Mouse (Mus musculus) liver, embryonic 15.5 days (tissue): Measurements from ENCODE around the gene Slc36a1. TPM values are rescaled to one million over a fixed set of nuclear protein-coding genes. Genes with fewer than 3 reads are reported as not detected.

Source experiments
- ATAC-seq: fragments of 200-750 bp; cut with Nextera tagmentation; 2 replicates; pipeline ENCODE4 v1.8.0; 2017; ENCODE audit warnings: moderate number of reproducible peaks, mild to moderate bottlenecking, moderate library complexity; ENCODE audit not compliant: insufficient read depth
- H3K27ac ChIP-seq: fragments of 300-500 bp; sonication (generic); replicated peaks from 2 replicates; pipeline ENCODE4 v1.5.1; 2015; ENCODE audit warnings: mild to moderate bottlenecking, inconsistent platforms
- H3K27me3 ChIP-seq: fragments of 300-500 bp; sonication (generic); 2 replicates; pipeline ENCODE4 v1.6.1; 2015; ENCODE audit warnings: mild to moderate bottlenecking, inconsistent platforms
- H3K36me3 ChIP-seq: fragments of 300-500 bp; sonication (generic); replicated peaks from 2 replicates; pipeline ENCODE4 v1.6.1; 2015; ENCODE audit warnings: moderate library complexity, mild to moderate bottlenecking, inconsistent platforms
- H3K4me1 ChIP-seq: fragments of 300-500 bp; sonication (generic); replicated peaks from 2 replicates; pipeline ENCODE4 v1.6.1; 2015; ENCODE audit warnings: inconsistent platforms
- H3K4me2 ChIP-seq: fragments of 300-500 bp; sonication (generic); 2 replicates; pipeline ENCODE4 v1.6.1; 2015; ENCODE audit warnings: moderate library complexity, mild to moderate bottlenecking, inconsistent platforms
- H3K4me3 ChIP-seq: fragments of 300-500 bp; sonication (generic); replicated peaks from 2 replicates; pipeline ENCODE4 v1.5.1; 2015; ENCODE audit warnings: mild to moderate bottlenecking, inconsistent platforms
- H3K9ac ChIP-seq: fragments of 300-500 bp; sonication (generic); 2 replicates; pipeline ENCODE4 v1.6.1; 2015; ENCODE audit warnings: moderate library complexity, mild to moderate bottlenecking, inconsistent platforms
- H3K9me3 ChIP-seq: fragments of 300-500 bp; sonication (generic); replicated peaks from 2 replicates; pipeline ENCODE4 v1.6.1; 2016; ENCODE audit warnings: inconsistent platforms
- WGBS: fragments of 180-500 bp; shearing (Covaris S2); methylation state at CpG from one replicate; pipeline ENCODE4 v1.1.7; 2015; ENCODE audit warnings: mixed read lengths; ENCODE audit not compliant: insufficient replicate concordance; 5-methylcytosine and 5-hydroxymethylcytosine counted together
- polyA plus RNA-seq: library from polyadenylated mRNA; unstranded; fragments of >200 nt; fragmentation: Nextera tagmentation; extraction: Ambion mirVana; gene quantifications from 2 replicates; pipeline ENCODE4 v1.2.1, GENCODE M21; 2015

The Slc36a1 gene
- 1.8 and 2.6 TPM in 2 replicates for polyA plus RNA-seq

DNA sequence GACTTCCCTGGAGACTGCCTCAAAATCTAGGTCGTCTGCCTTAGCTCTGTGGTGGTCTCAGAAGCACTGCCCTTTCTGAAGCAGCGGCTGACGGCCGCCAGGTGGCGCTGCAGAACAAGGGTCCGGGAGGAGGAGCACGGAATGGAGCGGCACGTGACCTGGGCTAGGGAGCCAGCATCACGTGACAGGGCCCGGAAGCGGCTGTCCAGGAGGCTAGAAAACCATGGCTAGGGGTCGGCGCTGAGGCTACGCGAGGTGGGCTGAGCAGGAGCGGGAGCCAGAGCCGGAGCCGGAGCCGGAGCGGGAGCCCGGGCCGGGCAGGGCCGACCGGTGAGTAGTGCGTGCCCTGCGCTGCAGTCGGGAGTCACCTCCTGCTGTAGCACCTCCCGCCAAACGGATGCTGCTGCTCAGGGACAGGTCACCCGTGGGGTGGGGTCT lies at the start of gene Slc36a1:
Gene Slc36a1, plus strand, starts transcription at position 192 of the 438 bp plus-strand sequence.
- Histone ChIP-seq H3K9me3 (no peaks in the 10 kb centered on the region), H3K4me3 (peak within 1 kb of the TSS; percentile 90), H3K9ac (peak within 1 kb of the TSS; percentile 80), H3K4me2 (peak within 1 kb of the TSS; percentile 93), H3K27me3 (no peaks in the 10 kb centered on the region), H3K27ac (0 out of 2 replicates have a peak within 1 kb of the TSS, but pooled peaks have one; percentile 38), H3K4me1 (peaks cover 34% of the 10 kb centered on the region), H3K36me3 (no peaks in the 10 kb centered on the region)
- ATAC-seq: peak; percentile 58
- under 1% methylated on average over 31 of the region's 31 CpGs for WGBS

DNA sequence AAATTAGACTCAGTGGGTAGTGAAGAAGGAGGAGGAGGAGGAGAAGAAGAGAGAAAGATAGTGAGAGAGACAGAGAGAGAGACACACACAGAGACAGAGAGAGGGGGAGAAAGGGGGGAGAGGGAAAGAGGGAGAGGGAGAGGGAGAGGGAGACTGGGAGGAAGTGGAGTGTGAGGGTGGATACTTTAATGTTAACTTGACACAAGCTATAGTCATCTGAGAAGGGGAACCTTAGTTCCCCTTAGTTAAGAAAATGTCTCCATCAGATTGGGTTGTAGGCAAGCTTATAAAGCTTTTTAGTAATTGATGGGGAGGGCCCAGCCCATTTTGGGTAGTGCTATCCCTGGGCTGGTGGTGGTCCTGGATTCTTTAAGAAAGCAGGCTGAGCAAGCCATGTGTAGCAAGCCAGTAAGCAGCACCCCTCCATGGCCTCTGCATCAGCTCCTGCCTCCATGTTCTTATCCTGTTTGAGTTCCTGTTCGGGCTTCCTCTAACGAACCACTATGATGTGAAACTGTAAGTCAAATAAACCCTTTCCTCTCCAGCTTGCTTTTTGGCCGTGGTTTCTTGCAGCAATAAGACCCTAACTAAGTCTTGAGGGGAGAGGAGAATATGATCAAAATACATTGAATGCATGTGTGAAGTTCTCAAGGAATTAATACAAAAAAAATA lies 49.6 kb upstream of the Slc36a1 start:
- Histone ChIP-seq H3K4me3 (no peak overlapping the region), H3K27ac (peak overlapping the region; percentile 55), H3K9ac (no peak overlapping the region), H3K27me3 (no peaks in the 10 kb centered on the region), H3K4me2 (no peak overlapping the region), H3K4me1 (no peaks in the 10 kb centered on the region; the same call in 1 of the 2 replicates), H3K9me3 (no peaks in the 10 kb centered on the region), H3K36me3 (no peaks in the 10 kb centered on the region)
- 7% methylated on average over 3 of the region's 3 CpGs for WGBS
- ATAC-seq: no peak

DNA sequence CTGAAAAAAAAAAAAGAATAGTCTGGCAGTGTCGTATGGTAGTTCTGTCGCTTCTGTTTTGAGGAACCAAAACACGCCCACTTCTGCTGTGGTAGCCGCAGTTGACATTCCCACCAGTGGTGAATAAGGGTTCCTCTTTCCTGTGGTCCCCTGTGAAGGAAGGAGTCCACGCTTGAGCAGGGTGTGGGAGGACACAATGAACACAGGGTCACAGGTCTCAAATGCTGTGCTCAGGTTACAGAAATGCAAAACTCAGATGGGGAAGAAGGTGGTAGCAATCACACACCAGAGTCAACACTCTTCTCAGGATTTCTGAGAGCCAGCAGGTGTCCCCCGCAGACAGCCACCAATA lies 49.1 kb upstream of the Slc36a1 start:
- H3K27me3 ChIP-seq: no peaks in the 10 kb centered on the region
- H3K4me3 ChIP-seq: no peak overlapping the region
- H3K27ac ChIP-seq: peak overlapping the region; percentile 45
- H3K9me3 ChIP-seq: no peaks in the 10 kb centered on the region
- no peak overlapping the region for H3K4me2 ChIP-seq
- no peaks in the 10 kb centered on the region; the same call in 1 of the 2 replicates for H3K4me1 ChIP-seq
- no peak for ATAC-seq
- no peaks in the 10 kb centered on the region for H3K36me3 ChIP-seq
- no peak overlapping the region for H3K9ac ChIP-seq
- 23% methylated on average over 6 of the region's 6 CpGs for WGBS

DNA sequence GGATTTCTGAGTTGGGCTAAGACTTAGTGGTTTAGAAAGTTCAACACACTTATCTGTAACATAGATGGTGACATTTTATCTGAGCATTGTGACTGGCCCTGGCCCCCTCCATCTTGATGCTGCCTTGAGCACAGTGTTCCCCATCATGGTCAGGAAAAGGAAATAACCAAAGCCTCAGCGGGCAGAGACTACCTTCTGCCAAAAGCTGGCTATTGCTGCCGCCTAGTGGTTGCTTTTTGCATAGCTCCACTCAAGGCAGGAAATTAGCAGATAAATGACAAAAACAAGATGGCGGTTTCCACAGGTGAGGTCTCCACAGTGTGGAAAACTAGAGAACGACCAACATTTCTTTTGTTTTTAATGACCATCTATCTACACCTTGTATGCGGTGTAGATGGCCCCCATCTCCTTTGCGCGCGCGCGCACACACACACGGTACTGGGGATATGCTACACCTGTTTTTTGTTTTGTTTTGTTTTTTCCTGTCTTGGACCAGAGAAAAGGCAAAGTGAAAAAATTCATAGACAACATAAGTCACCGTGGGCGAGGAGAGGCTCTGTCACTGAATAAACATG lies 45.3 kb upstream of the Slc36a1 start:
- 47% methylated on average over 13 of the region's 13 CpGs for WGBS
- Histone ChIP-seq H3K36me3 (no peaks in the 10 kb centered on the region), H3K4me3 (no peak overlapping the region), H3K27ac (no peak overlapping the region), H3K27me3 (no peaks in the 10 kb centered on the region), H3K9me3 (no peaks in the 10 kb centered on the region), H3K4me1 (no peaks in the 10 kb centered on the region; the same call in 1 of the 2 replicates), H3K4me2 (no peak overlapping the region), H3K9ac (no peak overlapping the region)
- ATAC-seq: no peak

DNA sequence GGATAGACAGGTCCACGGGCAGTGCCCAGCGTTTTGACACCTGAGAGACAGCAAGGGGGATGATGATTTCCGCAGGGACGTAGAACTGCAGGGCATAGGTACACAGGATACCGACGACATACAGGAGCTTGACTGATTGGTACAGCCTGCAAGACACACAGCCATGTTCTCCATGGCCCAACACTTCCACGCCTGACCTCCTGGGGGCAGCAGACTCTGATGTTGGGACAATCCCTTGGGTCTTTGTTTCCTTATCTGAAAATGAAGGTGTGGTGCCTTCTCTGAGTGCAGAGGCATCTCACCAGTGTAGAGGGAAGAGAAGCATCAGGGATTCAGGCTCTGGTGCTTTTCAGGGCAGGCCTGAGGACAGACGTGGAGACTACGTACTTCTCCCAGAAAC lies 41.5 kb upstream of the Slc36a1 start:
- Histone ChIP-seq H3K4me2 (no peak overlapping the region), H3K4me3 (no peak overlapping the region), H3K9ac (no peak overlapping the region), H3K36me3 (no peaks in the 10 kb centered on the region), H3K27me3 (no peaks in the 10 kb centered on the region), H3K9me3 (no peaks in the 10 kb centered on the region), H3K27ac (no peak overlapping the region), H3K4me1 (no peaks in the 10 kb centered on the region; the same call in 1 of the 2 replicates)
- 38% methylated on average over 9 of the region's 9 CpGs for WGBS
- ATAC-seq: no peak

DNA sequence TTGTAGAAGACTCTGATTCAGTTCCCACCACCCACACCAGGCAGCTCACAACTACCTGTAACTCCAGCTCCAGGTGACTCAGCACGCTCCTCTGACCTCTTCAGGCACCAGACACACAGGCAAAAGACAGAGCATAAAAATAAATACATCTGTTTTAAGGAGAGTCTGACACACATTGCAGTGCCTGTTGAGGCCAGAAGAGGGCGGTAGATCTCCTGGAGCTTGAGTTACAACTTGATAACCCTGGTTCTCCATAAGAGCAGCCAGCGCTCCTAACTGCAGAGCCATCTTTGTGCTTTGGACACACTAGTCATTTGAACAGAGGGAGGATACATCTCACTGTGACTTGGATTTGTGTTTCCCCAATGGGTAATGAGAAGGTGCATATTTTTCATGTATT lies 39.4 kb upstream of the Slc36a1 start:
- no peaks in the 10 kb centered on the region for H3K27me3 ChIP-seq
- no peak overlapping the region for H3K27ac ChIP-seq
- no peak overlapping the region for H3K4me2 ChIP-seq
- peaks cover 3% of the 10 kb centered on the region; the same call in 1 of the 2 replicates for H3K4me1 ChIP-seq
- H3K4me3 ChIP-seq: no peak overlapping the region
- no peak overlapping the region for H3K9ac ChIP-seq
- no peaks in the 10 kb centered on the region for H3K9me3 ChIP-seq
- no peaks in the 10 kb centered on the region for H3K36me3 ChIP-seq
- WGBS: 21% methylated on average over 3 of the region's 3 CpGs
- ATAC-seq: no peak

DNA sequence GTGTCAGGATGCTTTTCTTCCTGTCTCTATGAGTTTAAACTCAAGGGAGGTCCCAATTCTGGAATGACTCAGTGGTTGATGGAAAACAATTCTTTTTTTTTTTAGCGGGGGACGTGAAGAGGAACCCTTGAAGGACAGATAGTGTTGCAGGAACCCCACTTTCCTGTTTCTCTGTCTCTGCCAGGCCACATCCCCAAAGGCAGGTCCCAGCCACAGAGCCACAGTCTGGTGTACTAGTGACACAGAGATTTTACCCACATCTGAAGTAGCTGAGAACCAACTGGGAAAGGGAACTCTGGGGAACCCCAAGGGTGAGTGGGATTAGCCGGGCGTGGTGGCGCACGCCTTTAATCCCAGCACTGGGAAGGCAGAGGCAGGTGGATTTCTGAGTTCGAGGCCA lies 38.4 kb upstream of the Slc36a1 start:
- 60% methylated on average over 7 of the region's 7 CpGs for WGBS
- no peak overlapping the region for H3K4me3 ChIP-seq
- no peaks in the 10 kb centered on the region for H3K9me3 ChIP-seq
- no peaks in the 10 kb centered on the region for H3K36me3 ChIP-seq
- no peak for ATAC-seq
- H3K4me1 ChIP-seq: peaks cover 3% of the 10 kb centered on the region; the same call in 1 of the 2 replicates
- no peak overlapping the region for H3K27ac ChIP-seq
- H3K9ac ChIP-seq: no peak overlapping the region
- H3K4me2 ChIP-seq: no peak overlapping the region
- H3K27me3 ChIP-seq: no peaks in the 10 kb centered on the region

DNA sequence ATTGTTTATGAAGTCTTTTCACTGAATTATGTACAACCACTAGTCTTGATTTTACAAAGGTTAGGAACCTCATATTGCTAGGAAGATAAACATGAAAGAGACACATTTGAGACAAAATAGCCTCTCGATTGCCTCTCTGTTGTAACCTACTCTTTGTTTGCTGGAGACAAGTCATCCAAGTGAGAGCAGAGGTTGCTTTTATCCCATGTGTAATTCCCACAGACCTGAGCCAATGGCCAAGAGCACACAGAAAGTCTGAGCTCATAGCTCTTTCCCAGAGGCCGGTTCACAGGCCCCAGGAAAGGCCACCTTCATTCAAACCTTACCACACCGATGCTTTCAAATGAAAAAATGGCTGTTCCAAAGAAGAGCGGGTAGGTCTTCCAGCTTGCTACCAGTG lies 35.6 kb upstream of the Slc36a1 start:
- Histone ChIP-seq H3K9me3 (no peaks in the 10 kb centered on the region), H3K36me3 (peaks cover 8% of the 10 kb centered on the region; the same call in 1 of the 2 replicates), H3K9ac (no peak overlapping the region), H3K4me1 (0 out of 2 replicates have a peak, but pooled peaks cover 3% of the 10 kb centered on the region), H3K4me2 (no peak overlapping the region), H3K4me3 (no peak overlapping the region), H3K27me3 (no peaks in the 10 kb centered on the region; the same call in 1 of the 2 replicates), H3K27ac (no peak overlapping the region)
- no peak for ATAC-seq
- WGBS: 60% methylated on average over 4 of the region's 4 CpGs

DNA sequence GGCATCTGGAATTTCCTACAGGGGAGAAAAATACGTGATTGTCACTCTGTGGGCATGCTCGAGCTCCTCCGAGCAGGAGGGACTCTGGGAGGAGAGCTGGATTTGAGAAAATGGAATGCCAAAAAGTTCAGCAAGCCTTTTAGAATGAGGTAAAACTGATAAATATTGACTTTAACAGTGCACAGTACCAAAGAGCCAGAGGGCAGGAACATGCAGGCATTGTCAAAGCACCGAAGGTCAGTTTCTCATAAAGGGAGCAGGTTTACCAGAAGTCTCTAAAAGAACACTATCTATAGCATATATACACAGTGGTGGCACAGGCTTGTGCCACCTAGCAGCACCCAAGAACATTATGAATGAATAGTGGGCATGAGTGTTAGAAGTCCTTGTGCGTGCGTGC lies 35.2 kb upstream of the Slc36a1 start:
- 76% methylated on average over 6 of the region's 6 CpGs for WGBS
- 0 out of 2 replicates have a peak, but pooled peaks cover 3% of the 10 kb centered on the region for H3K4me1 ChIP-seq
- no peak overlapping the region for H3K9ac ChIP-seq
- no peaks in the 10 kb centered on the region for H3K9me3 ChIP-seq
- ATAC-seq: peak; percentile 44
- no peak overlapping the region for H3K4me3 ChIP-seq
- no peak overlapping the region for H3K4me2 ChIP-seq
- no peaks in the 10 kb centered on the region; the same call in 1 of the 2 replicates for H3K27me3 ChIP-seq
- peaks cover 8% of the 10 kb centered on the region; the same call in 1 of the 2 replicates for H3K36me3 ChIP-seq
- H3K27ac ChIP-seq: 0 out of 2 replicates have a peak overlapping the region, but pooled peaks have one; percentile 10

DNA sequence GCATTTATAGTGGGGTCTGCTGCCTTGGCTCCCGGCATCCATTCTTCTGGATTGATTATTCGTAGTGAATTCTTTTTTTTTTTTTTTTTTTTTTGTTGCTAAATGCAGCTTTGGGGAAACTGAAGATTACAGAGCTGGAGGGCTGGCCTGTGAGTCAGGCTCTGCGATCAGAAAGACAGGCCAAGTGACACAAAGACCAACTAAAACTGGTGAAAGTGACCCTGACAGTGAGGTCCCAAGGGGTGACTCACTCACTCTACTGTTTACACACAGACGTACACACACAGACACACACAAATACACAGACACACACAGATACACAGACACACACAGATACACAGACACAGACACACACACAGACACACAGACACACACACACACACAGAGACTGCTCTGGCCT lies 33.6 kb upstream of the Slc36a1 start:
- 0 out of 2 replicates have a peak, but pooled peaks cover 3% of the 10 kb centered on the region for H3K4me1 ChIP-seq
- 67% methylated on average over 4 of the region's 4 CpGs for WGBS
- peaks cover 8% of the 10 kb centered on the region; the same call in 1 of the 2 replicates for H3K36me3 ChIP-seq
- H3K9ac ChIP-seq: no peak overlapping the region
- H3K27me3 ChIP-seq: no peaks in the 10 kb centered on the region; the same call in 1 of the 2 replicates
- no peak overlapping the region for H3K27ac ChIP-seq
- H3K4me2 ChIP-seq: no peak overlapping the region
- no peak overlapping the region for H3K4me3 ChIP-seq
- no peak for ATAC-seq
- H3K9me3 ChIP-seq: no peaks in the 10 kb centered on the region

DNA sequence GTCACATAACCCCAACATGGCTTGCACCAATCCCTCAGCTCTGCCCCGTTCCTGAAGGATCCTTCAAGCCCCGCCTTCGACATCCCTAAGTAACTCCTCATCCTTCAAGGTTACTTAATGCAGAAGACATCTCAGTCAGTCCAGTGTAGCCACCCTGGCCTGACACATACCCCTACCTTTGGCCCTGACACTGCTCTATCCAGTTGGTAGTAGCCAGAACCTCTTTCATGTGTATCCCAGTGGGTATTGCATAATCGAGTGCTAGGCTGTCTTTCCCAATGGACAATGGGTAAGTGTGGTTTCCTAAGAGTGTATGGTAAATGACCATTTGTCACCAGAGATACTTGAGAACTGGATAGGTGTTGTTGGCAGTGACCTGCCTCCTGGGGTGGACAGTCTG lies 25.3 kb upstream of the Slc36a1 start:
- Histone ChIP-seq H3K36me3 (no peaks in the 10 kb centered on the region), H3K4me2 (no peak overlapping the region), H3K9ac (no peak overlapping the region), H3K27me3 (no peaks in the 10 kb centered on the region), H3K9me3 (no peaks in the 10 kb centered on the region), H3K27ac (no peak overlapping the region), H3K4me1 (0 out of 2 replicates have a peak, but pooled peaks cover 4% of the 10 kb centered on the region), H3K4me3 (no peak overlapping the region)
- WGBS: 62% methylated on average over 4 of the region's 4 CpGs
- peak; percentile 43; the same call in 1 of the 2 replicates for ATAC-seq
